Mouse (Mus musculus) T-helper 1 cell (primary cell): Measurements from ENCODE around the gene Ccdc60.
"Not testable (repeated sequence)": the region's sequence is repeated elsewhere in the genome, so short reads cannot be mapped to it uniquely, and the experiment has no call there.

Source experiments
- in situ Hi-C: fragments of 300-600 bp; cut with MboI, MseI; formaldehyde crosslinking; loops from one replicate; pipeline ENCODE4 v1.15.1; 2025; ENCODE audit warnings: high pct_unique_total_duplicates

The Ccdc60 gene

GRCm38 (mm10) chr5:116288849-116289570, at the start of gene Ccdc60:
Gene Ccdc60, minus strand, starts transcription at chr5:116288985.
- in situ Hi-C loops = no loop called here

DNA sequence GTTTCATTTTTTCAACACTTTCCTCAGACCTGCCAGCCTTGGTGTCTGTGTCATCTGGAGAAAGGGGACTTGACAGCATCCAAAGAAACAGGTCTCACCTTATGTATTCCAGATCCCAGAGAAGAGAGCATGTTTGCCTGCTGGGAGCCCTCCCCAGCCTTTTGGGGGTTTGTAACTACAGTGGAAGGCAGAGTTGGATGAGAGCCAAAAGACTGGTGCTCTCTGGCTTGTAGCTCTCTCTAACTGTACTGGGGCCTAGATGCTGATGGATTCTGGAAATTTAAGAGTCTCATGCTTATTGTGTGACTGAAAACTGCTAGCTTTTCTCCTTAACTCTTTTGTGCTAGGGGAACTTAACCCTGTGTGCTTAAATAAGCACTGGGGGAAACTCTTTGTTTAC, 47.4 kb upstream of the Ccdc60 start:
- in situ Hi-C loops = no loop called here

DNA sequence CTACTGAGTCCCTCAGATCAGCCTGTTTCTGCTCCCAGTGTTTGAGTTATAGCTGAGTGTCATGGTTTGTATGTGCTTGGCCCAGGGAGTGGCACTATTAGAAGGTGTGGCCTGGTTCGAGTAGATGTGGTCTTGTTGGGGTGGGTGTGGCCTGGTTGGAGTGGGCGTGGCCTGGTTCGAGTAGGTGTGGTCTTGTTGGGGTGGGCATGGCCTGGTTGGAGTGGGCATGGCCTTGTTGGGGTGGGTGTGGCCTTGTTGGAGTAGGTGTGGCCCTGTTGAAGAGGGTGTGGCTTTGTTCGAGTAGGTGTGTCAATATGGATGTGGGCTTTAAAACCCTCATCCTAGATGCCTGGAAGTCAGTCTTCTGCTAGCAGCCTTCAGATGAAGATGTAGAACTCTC, 40.1 kb upstream of the Ccdc60 start:
- in situ Hi-C loops = no loop called here

- in situ Hi-C loops = no loop called here
These were observed 34.6 kb upstream of the Ccdc60 start for GRCm38 (mm10) chr5:116323401-116323800.

GRCm38 (mm10) chr5:116322365-116323027, 33.7 kb upstream of the Ccdc60 start:
- in situ Hi-C loops = no loop called here

- in situ Hi-C loops = no loop called here
These were observed 24.9 kb upstream of the Ccdc60 start for GRCm38 (mm10) chr5:116313711-116314110.

- in situ Hi-C loops = no loop called here
These were observed 23.4 kb upstream of the Ccdc60 start for GRCm38 (mm10) chr5:116312111-116312737.

DNA sequence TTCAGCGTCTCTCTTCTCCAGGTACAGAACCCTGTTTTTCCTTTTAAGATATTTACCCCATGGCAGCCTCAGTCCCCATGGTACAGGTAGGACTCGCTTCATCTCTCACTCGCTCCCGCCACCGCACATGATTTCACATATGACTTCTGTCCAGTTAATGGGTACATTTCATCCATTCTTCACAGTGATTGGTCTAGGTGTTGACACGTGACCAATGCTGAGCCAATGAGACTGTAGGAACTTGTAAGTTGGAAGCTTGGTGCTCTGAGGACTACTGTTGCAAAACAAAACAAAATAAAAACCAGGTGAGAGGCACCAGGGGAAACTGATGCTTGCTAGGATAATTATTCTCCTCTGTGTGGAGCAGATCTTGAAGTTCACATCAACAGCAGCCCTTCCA, 22.9 kb upstream of the Ccdc60 start:
- in situ Hi-C loops = no loop called here

DNA sequence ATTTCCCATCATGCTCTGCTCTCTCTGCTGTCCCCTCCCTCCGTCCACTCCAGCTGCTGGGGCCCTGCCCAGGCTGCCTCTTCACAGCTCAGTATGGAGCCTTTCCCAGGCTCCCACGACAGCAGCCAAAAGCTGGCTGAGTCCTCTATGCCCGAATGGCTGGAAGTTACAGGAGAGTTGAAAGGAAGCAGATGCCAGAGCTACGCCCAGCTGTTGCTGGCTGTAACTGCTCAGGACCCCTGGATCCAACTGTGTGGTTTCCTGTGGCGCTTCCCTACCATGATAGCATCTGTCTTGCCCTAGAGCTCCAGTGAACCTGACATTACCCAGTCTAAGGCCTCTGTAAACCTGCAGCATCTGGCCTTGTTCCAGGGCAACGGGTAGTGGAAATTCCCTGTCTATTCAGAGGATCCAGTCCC, 20.6 kb upstream of the Ccdc60 start:
- in situ Hi-C loops = no loop called here

GRCm38 (mm10) chr5:116305557-116305956, 16.8 kb upstream of the Ccdc60 start:
- in situ Hi-C loops = no loop called here

DNA sequence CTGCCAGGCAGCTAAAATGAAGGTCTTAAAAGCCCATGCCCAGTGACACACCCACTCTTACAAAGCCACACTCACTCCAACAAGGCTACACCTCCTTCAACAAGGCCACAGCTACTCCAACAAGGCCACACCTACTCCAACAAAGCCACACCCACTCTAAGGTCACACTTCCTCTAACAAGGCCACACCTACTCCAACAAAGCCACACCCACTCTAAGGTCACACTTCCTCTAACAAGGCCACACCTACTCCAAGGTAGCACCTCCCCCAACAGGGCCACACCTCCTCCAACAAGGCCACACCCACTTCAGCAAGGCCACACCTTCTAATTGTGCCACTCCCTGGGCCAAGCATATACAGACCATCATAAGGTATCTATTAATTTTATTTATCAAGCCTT, 16.4 kb upstream of the Ccdc60 start:
- in situ Hi-C loops = not testable (repeated sequence)

- in situ Hi-C loops = no loop called here
These were observed 12.2 kb upstream of the Ccdc60 start for GRCm38 (mm10) chr5:116300984-116301383.

- in situ Hi-C loops = no loop called here
These were observed 4.7 kb upstream of the Ccdc60 start for GRCm38 (mm10) chr5:116293501-116293900.

GRCm38 (mm10) chr5:116290584-116290983, 1.8 kb upstream of the Ccdc60 start:
- in situ Hi-C loops = no loop called here

- in situ Hi-C loops = no loop called here
These were observed 1.1 kb upstream of the Ccdc60 start for GRCm38 (mm10) chr5:116289897-116290296.

DNA sequence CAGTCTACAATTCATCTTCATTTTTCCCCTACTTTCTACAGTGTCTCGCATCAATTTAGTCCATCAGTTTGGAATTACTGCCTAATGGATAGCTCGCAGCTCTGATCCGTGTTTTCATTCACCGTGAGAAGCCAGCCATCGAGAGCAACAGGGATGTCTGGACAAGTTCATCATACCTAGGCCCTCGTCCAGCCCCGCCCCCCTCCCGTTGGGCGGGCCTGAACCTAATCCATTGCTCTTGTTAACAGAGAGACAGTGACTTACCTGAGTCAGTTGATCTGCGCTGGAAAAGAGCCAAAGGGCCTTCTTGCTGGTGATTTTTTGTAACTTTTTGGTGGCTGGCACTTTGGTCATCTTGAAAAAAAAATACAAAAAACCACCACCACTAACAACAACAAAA, 602 bp downstream of the Ccdc60 start:
- in situ Hi-C loops = no loop called here

DNA sequence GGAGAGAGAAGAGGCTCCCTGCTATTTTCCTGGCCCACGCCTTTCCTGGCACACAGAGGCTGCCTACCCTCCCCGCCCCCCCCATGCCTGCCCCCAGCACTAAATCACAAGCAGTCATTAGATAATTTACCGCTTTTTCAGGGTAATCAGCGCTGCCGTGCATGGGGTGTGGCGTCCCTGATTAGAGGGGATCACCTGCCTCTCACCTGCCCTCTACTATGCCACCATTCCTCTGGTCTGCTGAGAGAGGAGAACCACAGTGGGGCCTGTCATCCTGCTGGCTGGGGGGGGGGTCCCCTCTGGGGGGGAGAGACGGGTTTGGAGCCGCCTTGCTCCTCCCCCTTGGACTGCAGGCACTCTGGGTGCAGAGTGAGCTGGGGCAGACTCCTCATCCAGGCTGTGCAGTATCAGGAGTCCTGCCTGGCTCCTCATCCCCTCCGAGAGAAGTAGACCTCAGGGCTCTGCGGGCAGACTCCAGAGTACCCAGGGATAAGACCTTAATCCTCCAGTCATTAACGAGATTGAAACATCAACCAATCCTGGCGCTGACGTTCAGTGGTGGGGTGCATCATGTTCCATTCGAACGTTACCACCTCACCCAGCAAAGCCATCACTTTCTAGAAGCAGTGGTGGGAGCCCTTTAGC, 3.1 kb downstream of the Ccdc60 start:
- in situ Hi-C loops = no loop called here

DNA sequence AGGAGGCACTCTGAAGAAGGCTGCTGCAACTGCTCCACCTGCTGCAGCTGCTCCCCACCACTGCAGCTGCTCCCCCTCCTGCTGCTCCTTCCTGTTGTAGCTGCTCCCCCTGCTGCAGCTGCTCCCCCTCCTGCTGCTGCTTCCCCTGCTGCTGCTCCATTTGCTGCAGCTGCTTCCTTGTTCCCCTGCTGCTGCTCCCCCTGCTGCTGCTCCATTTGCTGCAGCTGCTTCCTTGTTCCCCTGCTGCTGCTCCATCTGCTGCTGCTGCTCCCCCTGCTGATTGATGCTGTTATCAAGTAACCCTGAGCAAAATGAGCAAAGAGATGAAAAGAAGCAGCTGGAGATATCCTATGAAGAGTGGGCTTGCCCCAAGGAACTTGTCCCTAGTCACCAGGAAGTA, 8.3 kb downstream of the Ccdc60 start:
- in situ Hi-C loops = no loop called here

GRCm38 (mm10) chr5:116278436-116278918, 10.3 kb downstream of the Ccdc60 start:
- in situ Hi-C loops = no loop called here

DNA sequence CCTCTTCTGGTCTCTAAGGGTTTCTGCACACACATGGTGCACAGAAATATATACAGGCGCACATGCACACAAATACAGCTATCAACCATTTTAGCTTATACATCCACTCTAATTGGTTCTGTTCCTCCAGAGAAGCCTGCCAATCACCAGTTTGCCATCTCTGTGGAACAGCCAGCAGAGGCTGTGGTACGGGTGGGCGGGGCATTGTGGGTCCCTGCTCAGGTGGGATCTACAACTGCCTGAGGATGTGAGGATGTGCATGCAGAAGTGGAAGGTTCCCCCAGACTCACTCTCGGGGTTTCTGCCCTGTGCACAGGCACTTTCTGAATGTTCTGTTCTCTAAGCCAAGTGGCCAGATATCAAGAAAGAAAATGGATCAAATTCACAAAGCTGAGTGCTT, 10.8 kb downstream of the Ccdc60 start:
- in situ Hi-C loops = no loop called here

GRCm38 (mm10) chr5:116274818-116275217, 14.0 kb downstream of the Ccdc60 start:
- in situ Hi-C loops = no loop called here

GRCm38 (mm10) chr5:116274365-116274764, 14.4 kb downstream of the Ccdc60 start:
- in situ Hi-C loops = no loop called here
